Mouse (Mus musculus) gastrocnemius, adult 2 months (tissue): ENCODE results near the gene Gp9. TPM values are rescaled to one million over a fixed set of nuclear protein-coding genes. Genes with fewer than 3 reads are reported as not detected.

Source experiments
- DNase-seq: peaks from one replicate; pipeline ENCODE4 v3.0.0; 2022
- H3K27ac ChIP-seq: fragments of 200-600 bp; 2 replicates; pipeline ENCODE4 v1.8.1; 2022; ENCODE audit warnings: mild to moderate bottlenecking
- H3K4me3 ChIP-seq: fragments of 200-600 bp; 2 replicates; pipeline ENCODE4 v1.8.1; 2022; ENCODE audit warnings: mild to moderate bottlenecking, moderate library complexity
- CTCF ChIP-seq: fragments of 200-600 bp; IDR thresholded peaks from 2 replicates; pipeline ENCODE4 v1.8.1; 2022; ENCODE audit warnings: antibody characterized with exemption, mild to moderate bottlenecking, moderate library complexity
- intact Hi-C: fragments of 180-260 bp; cut with DNase I; formaldehyde crosslinking; loops from one replicate; pipeline ENCODE4 v1.15.1; 2025
- total RNA-seq, 2 experiments: library from RNA; stranded (reverse); gene quantifications; 2 replicates each; pipeline ENCODE4 v1.2.3; 2021

The Gp9 gene
- total RNA-seq, 2 experiments from 2014 or later: not detected

DNA sequence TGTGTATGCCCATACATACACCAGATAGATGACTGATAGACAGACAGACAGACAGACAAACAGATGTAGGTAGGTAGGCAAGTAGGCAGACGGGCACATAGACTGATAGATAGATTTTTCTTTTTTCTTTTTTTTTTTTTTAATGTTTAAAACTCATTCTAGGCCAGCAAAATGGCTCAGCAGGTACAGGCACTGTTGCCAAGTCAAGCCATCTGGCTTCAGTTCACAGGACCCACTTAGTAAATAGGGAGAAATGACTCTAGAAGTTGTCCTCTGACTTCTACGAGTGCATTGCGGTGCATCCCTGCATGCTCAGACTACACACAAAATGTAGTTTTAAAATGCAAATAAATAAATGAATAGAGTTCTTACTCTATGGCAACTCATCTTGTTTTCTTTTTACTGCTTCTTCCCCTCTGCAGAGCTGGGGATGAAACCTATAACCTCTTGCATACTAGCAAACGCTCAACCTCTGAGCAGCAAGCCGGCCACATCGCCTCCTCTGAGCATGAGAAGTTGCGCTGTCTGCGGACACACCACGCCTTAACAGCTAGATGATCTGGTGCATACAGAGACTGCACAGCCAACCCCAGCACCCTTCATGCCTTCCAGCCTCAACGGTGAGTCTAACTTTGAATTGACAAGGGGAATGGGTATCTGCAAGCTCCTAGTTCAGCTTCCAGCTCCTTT is 16.1 kb downstream of the Gp9 start:
- H3K27ac ChIP-seq: no peak overlapping the region
- H3K4me3 ChIP-seq: no peak overlapping the region
- TF ChIP-seq CTCF: no peak
- intact Hi-C loops: no loop called here
- DNase-seq: no peak

DNA sequence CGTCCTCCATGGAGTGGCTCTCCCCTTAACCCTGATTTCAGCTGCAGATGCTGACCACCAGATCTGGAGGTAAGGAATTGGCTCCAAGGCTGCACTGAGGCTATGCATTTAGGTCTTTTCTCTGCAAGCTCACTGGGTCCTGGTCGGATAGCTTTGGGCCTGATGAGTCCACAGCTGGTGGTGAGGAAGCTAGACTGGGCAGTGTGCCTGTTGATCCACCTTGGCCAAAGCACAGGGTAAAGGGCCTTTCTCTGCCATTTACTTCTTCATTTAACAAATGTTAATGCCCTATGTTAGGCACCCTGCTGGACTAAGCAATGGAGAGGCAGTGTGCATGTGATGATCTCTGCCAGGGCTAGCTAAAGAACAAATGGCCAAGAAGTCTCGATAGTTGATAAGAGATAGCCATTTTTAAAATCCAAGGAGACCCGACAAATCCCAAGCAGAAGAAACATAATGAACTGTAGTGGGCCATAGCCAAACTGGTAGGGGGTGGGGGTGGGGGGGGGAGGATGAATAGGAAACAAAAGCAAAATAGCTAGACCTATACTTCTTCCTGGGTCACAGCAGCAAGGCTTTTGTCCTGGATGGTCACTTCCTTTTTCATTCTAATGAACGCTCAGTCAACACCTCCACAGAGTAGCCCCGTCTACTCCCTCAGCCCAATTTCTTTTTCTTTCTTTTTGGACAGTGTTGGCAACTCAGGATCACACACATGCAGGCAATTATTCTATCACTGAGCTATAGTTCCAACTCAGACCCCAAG is 17.7 kb downstream of the Gp9 start:
- no peak for DNase-seq
- Histone ChIP-seq H3K27ac (no peak overlapping the region), H3K4me3 (no peak overlapping the region)
- intact Hi-C loops: no loop called here
- no peak for TF ChIP-seq CTCF

DNA sequence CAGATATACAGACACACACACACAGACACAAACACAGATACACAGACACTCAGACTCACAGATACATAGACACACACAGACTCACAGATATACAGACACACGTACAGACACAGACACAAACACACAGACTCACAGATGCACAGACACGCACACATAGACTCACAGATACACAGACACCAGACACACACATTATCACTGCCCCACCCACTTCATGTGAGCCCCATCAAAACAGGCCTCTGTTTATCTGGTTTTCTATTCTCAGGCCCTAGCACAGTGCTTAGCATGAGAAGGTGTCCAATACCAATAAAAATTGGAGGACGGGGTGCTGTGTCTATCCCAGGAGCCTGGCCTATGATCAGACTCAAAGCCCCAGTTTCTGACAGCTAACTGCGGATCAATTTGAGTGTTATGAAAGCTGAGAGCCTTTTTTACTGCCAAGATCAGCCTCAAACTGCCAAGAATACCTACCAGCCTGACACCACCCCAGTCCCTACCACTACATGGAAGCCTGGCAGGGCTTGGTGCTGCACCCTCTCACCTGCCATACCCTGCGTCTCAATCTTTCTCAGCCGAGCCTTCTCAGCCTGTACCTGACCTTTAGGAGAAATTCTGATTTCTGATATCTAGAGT is 18.5 kb downstream of the Gp9 start:
- TF ChIP-seq CTCF: no peak
- intact Hi-C loops: no loop called here
- Histone ChIP-seq H3K4me3 (no peak overlapping the region), H3K27ac (0 out of 2 replicates have a peak overlapping the region, but pooled peaks have one; percentile 20)
- DNase-seq: no peak

DNA sequence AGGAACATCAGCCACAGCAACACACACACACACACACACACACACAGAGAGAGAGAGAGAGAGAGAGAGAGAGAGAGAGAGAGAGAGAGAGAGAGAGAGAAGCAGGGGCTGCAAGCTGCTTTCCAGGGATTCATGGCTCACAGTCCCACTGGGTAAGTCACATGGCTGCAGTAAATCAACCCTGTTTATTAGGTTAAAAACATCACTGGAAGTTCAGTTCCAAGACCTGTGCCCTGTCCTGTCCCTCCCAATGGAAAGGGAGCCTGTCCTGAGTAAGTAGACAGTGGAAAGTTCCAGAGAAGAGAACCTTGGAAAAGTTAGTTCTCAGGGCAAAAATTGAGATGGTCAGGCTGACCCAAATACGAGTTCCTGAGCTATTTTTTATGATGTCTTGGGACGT is 19.4 kb downstream of the Gp9 start:
- no peak overlapping the region for H3K4me3 ChIP-seq
- intact Hi-C loops: no loop called here
- no peak for DNase-seq
- peak overlapping the region; percentile 46 for H3K27ac ChIP-seq
- no peak for TF ChIP-seq CTCF

DNA sequence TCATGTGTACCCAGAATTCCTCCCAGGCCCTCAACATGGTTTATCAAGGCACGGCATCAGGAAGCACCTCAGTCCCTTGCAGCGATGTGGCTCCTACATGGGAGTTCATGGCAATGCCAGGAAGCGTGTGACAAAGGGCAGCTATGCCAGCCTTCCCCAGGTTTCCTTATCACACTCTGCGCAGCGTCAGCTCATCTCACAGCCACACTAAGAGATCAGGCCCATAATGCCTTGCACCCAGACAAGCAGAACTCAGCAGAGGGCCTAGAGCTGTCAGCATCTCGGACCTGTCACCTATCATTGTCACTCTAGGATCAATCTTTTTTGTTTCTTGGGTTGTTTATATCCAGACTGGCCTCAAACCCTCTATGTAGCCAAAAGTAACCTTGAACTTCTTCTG is 21.7 kb downstream of the Gp9 start:
- no peak overlapping the region for H3K4me3 ChIP-seq
- intact Hi-C loops: no loop called here
- no peak overlapping the region for H3K27ac ChIP-seq
- no peak for TF ChIP-seq CTCF
- no peak for DNase-seq

DNA sequence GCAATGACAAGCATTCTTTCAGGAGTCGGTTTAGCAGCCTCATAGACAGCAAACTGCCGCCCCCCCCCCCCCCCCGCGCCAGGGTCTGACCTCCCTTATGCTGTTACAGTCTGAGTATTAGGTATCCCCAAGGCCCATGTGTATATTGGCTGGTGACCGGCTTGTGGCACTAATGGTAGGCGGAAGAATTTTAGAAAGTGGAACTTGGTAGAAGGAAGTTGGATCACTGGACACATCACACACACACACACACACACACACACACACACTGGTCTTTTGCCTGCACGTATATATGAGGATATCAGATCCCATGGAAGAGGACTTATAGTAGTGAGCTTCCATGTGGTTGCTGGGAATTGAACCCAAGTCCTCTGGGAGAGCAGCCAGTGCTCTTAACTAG is 24.6 kb downstream of the Gp9 start:
- no peak for DNase-seq
- H3K27ac ChIP-seq: no peak overlapping the region
- intact Hi-C loops: no loop called here
- H3K4me3 ChIP-seq: no peak overlapping the region
- TF ChIP-seq CTCF: no peak

DNA sequence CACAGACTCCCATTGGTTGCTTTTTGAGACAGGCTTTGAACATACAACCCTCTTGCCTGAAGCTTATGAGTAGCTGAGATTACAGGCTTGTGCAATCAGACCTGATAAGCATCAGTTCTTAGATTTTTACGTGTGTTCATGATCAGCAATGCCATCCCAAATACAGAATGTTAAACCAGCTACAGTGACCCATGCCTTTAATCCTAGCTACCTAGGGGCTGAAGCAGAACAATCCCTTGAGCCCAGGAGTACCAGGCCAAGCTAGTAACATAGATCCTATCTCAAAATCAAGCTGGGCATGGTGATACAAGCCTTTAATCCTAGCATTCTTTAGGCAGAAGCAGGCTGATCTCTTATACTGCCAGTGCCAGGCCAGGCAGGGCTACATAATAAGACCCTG is 26.2 kb downstream of the Gp9 start:
- intact Hi-C loops: no loop called here
- DNase-seq: no peak
- no peak for TF ChIP-seq CTCF
- H3K4me3 ChIP-seq: no peak overlapping the region
- H3K27ac ChIP-seq: no peak overlapping the region

DNA sequence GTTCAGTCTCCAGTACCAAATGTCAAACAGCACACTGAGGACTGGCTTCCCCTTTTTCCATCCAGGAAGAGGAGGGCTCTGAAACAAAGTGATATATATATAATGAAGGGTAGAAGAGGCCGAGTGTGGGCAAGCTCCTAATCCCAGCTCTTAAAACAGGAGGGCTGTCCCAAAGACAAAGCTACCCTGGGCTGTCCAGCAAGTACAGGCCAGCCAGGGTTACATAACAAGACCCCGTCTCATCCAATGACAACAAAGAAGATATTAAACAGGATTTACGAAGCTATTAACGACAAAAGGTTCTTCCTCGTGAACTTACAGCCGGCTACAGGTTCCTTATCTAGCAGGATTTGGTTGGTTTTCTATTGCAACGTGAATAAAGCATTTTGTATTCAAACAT is 27.0 kb downstream of the Gp9 start:
- no peak for DNase-seq

DNA sequence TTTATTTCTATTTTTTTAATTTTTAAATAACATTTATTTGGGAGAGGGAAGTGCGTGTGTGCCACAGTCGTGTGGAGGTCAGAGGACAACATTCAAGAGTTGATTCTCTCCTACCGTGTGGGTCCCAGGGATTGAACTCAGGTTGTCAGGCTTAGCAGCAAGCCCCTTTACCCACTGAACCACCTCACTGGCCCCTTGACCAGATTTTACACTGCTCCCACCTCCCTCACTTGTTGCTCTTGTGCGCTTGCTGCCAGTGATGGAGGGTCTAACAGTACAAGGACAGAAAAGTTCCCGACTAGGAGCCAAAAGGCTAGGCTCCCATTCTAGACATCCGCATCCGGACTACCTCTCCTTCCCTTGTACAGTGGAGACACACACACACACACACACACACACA is 27.6 kb downstream of the Gp9 start:
- no peak for DNase-seq
- Histone ChIP-seq H3K27ac (no peak overlapping the region), H3K4me3 (no peak overlapping the region)
- intact Hi-C loops: no loop called here
- TF ChIP-seq CTCF: no peak

More for the DNA sequence above, 27.0 kb downstream of the Gp9 start:
- no peak overlapping the region for H3K4me3 ChIP-seq
- TF ChIP-seq CTCF: no peak
- no peak overlapping the region for H3K27ac ChIP-seq
- intact Hi-C loops: no loop called here

DNA sequence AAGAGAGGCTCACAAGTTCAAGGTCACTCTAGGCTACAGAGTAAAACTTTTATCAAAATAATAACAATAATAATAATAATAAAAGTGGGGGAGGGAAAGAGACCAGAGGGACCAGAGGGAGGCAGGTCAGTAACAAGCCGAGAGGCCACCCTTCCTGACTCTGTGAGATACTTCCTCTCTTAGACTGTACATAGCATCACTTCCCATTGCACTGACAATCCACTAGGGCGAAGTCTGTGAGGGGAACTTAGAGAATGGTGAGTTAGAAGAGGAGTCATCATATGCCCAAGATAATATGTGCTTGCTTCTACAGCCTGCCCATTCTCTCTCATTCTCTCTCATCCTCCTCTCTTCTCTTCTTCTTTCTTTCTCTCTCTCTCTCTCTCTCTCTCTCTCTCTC is 28.2 kb downstream of the Gp9 start:
- no peak overlapping the region for H3K27ac ChIP-seq
- intact Hi-C loops: no loop called here
- no peak for DNase-seq
- no peak overlapping the region for H3K4me3 ChIP-seq
- TF ChIP-seq CTCF: no peak

DNA sequence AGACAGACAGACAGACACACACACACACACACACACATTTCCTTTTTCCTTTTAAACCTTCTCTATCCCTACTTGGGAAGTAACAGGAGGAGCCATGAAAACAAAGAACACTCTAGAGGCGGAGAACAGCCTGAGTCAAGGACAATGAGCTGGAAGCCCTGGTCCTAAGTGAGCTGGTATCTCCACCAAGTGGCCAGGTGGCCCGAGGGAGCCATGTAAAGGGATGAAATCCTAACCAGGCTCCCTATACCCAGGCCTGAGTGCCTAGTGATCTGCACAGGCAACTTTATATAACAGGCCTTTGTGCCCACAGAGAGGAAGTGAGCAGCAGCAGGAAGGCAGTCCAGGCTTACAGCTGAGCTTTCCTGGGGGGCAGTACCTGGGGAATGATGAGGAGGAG is 29.0 kb downstream of the Gp9 start:
- peak overlapping the region; percentile 54; the same call in 1 of the 2 replicates for H3K27ac ChIP-seq
- no peak for TF ChIP-seq CTCF
- DNase-seq: no peak
- intact Hi-C loops: no loop called here
- H3K4me3 ChIP-seq: no peak overlapping the region

DNA sequence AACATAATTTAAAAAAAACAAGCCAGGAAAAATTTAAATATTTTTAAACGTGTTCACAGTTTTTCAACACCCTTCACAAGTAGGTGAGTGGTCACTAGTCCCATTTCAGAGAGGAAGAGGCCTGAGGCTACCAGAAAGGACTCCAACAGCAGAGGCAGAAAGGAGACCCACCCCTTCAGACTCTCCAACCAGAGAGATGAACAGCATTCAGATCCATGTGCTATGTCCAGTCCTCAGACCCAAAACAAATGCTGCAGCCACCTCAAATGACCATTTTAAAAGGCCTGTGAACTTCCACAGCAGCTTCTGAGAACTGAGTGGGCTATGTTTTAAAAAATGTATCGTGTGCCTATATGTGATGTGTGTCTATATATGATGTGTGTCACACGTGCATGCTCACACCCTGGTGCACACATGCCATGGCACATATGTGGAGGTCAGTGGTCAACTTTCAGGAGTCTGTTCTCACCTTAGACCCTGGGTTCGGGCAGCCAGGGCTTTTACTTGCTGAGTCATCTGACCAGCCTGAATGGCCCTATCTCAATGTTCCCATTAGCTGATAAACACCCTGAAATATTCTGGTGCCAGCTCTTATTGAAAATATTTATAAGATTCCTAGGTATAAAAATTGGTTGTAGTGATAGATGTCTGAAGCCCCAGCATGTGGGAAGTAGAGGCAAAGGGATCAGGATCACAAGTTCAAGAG is 30.0 kb downstream of the Gp9 start:
- no peak for DNase-seq
- no peak for TF ChIP-seq CTCF
- Histone ChIP-seq H3K4me3 (no peak overlapping the region), H3K27ac (no peak overlapping the region)
- intact Hi-C loops: no loop called here

DNA sequence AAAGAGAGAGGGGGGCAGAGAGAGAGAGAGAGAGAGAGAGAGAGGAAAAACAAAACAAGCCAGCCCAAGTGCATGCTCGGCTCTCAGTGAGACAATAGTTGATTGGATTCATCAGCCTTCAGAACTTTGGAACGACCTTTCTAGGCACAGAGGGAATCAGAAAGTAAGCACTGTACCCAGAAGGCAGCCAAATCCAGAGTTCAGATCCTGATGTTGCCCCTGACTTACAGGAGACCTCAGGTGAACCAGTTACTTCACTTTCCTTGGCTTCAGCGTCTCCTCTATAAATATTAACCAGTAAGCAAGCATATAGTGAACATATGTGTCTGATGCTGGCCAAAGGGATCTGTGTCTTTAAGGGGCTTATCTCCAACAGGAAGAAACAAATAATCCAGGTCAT is 30.6 kb downstream of the Gp9 start:
- TF ChIP-seq CTCF: no peak
- 0 out of 2 replicates have a peak overlapping the region, but pooled peaks have one; percentile 12 for H3K27ac ChIP-seq
- no peak for DNase-seq
- intact Hi-C loops: no loop called here
- no peak overlapping the region for H3K4me3 ChIP-seq
